9 mouse cellular contexts compared by ENCODE assay signal in genomic region chr9:73103880-73104198, GRCm38 (mm10). TPM values are rescaled to one million over a fixed set of nuclear protein-coding genes. Genes with fewer than 3 reads are reported as not detected.
DNase-seq lines count a peak whose midpoint lies in the region; ATAC-seq lines count a peak whose summit lies in the region.
"Had no signal": no experiment of that assay in that cellular context is flagged by ENCODE, and none has a peak within 500 bp of the region (broad histone marks: within the 10 kb centered on the region; RNA-seq: fewer than 3 reads in every experiment).

No protein-coding gene starts in this region.

- DNase-seq in embryo, embryonic 10.5 days (ENCODE audit: low spot score), result peak; percentile 19
- DNase-seq in embryo, embryonic 11 days, result no peak
- no peak for DNase-seq in lung, postnatal 14 days
- DNase-seq in liver, embryonic 11.5 days (ENCODE audit: low spot score), result no peak
- DNase-seq in cerebellum, postnatal 4 days (ENCODE audit: low spot score in 2 of 2), result no peak
- no peak for DNase-seq in right cerebral cortex, postnatal 14 days

- no peak; the same call in 1 of the 2 replicates for ATAC-seq in lung, embryonic 16.5 days (ENCODE audit: low read depth)
- ATAC-seq in liver, embryonic 11.5 days (replicated peaks; ENCODE audit: low FRiP score), result no peak
- ATAC-seq in stomach, embryonic 15.5 days (ENCODE audit: insufficient read depth, low FRiP score, low read depth), result no peak; the same call in 1 of the 2 replicates

- H3K27me3 ChIP-seq in lung, embryonic 16.5 days (ENCODE audit: control insufficient read depth, insufficient read depth, low read depth, low read length), result peaks cover 20% of the 10 kb centered on the region
- H3K27me3 ChIP-seq in liver, embryonic 11.5 days (replicated peaks; ENCODE audit: control insufficient read depth, insufficient read depth, low read length), result peaks cover 32% of the 10 kb centered on the region
- 0 out of 2 replicates have a peak, but pooled peaks cover 6% of the 10 kb centered on the region for H3K27me3 ChIP-seq in stomach, embryonic 15.5 days (replicated peaks)

- 21% methylated on average over 5 of the region's 5 CpGs for WGBS in lung, embryonic 16.5 days
- WGBS in liver, embryonic 11.5 days, result 41% methylated on average over 5 of the region's 5 CpGs
- 26% methylated on average over 5 of the region's 5 CpGs for WGBS in stomach, embryonic 15.5 days

- H3K27ac ChIP-seq in lung, embryonic 16.5 days (ENCODE audit: low read length), result no peak overlapping the region
- no peak overlapping the region for H3K27ac ChIP-seq in liver, embryonic 11.5 days (ENCODE audit: low read depth, low read length)
- no peak overlapping the region for H3K27ac ChIP-seq in stomach, embryonic 15.5 days

- no peaks in the 10 kb centered on the region for H3K36me3 ChIP-seq in lung, embryonic 16.5 days (ENCODE audit: control insufficient read depth, insufficient read depth, low read length)
- no peaks in the 10 kb centered on the region for H3K36me3 ChIP-seq in liver, embryonic 11.5 days (ENCODE audit: control insufficient read depth, insufficient read depth, low read length)
- no peaks in the 10 kb centered on the region for H3K36me3 ChIP-seq in stomach, embryonic 15.5 days

- peaks cover 5% of the 10 kb centered on the region for H3K4me1 ChIP-seq in lung, embryonic 16.5 days (replicated peaks; ENCODE audit: control insufficient read depth, insufficient read depth, low read length)
- peaks cover 5% of the 10 kb centered on the region; the same call in 1 of the 2 replicates for H3K4me1 ChIP-seq in liver, embryonic 11.5 days (replicated peaks; ENCODE audit: control insufficient read depth, insufficient read depth, low read length)
- peaks cover 11% of the 10 kb centered on the region for H3K4me1 ChIP-seq in stomach, embryonic 15.5 days

- H3K4me3 ChIP-seq in lung, embryonic 16.5 days (ENCODE audit: low read length), result peak overlapping the region; percentile 49
- H3K4me3 ChIP-seq in liver, embryonic 11.5 days (ENCODE audit: low read depth, low read length), result peak overlapping the region; percentile 48
- H3K4me3 ChIP-seq in stomach, embryonic 15.5 days (replicated peaks), result peak overlapping the region; percentile 45

- peak overlapping the region; percentile 67 for H3K9ac ChIP-seq in lung, embryonic 16.5 days (ENCODE audit: low read length)
- H3K9ac ChIP-seq in liver, embryonic 11.5 days (ENCODE audit: low read depth, low read length), result no peak overlapping the region
- 0 out of 2 replicates have a peak overlapping the region, but pooled peaks have one; percentile 6 for H3K9ac ChIP-seq in stomach, embryonic 15.5 days

- H3K4me2 ChIP-seq in lung, embryonic 16.5 days (ENCODE audit: low read depth, low read length), result peak overlapping the region; percentile 94
- peak overlapping the region; percentile 82 for H3K4me2 ChIP-seq in liver, embryonic 11.5 days
- H3K4me2 ChIP-seq in stomach, embryonic 15.5 days, result peak overlapping the region; percentile 94

- H3K9me3 ChIP-seq in lung, embryonic 16.5 days (ENCODE audit: control insufficient read depth, low read length), result no peaks in the 10 kb centered on the region
- H3K9me3 ChIP-seq in liver, embryonic 11.5 days (ENCODE audit: control insufficient read depth, low read length), result no peaks in the 10 kb centered on the region
- no peaks in the 10 kb centered on the region for H3K9me3 ChIP-seq in stomach, embryonic 15.5 days

RNA-seq across cellular contexts. Expression of gene Gm20509, which starts 1.6 kb away (rescaled TPM):
- not detected in 2 replicates for polyA plus RNA-seq in lung, embryonic 16.5 days (2015; fragmentation: Nextera tagmentation; extraction: Ambion mirVana)
- polyA plus RNA-seq in liver, embryonic 11.5 days (2014; fragmentation: Nextera tagmentation; extraction: Ambion mirVana), result not detected in 2 replicates
- polyA plus RNA-seq in stomach, embryonic 15.5 days (2015; fragmentation: Nextera tagmentation; extraction: Ambion mirVana), result not detected in 2 replicates
- polyA plus RNA-seq: spleen, adult 2 months had no signal

RNA-seq across cellular contexts. Expression of gene Khdc3, which starts 2.2 kb away (rescaled TPM):
- 0.15 TPM in 1 of 2 replicates, not detected in the other for polyA plus RNA-seq in lung, embryonic 16.5 days (2015; fragmentation: Nextera tagmentation; extraction: Ambion mirVana)
- not detected in 2 replicates for polyA plus RNA-seq in liver, embryonic 11.5 days (2014; fragmentation: Nextera tagmentation; extraction: Ambion mirVana)
- 0.13 and 0.44 TPM in 2 replicates for polyA plus RNA-seq in stomach, embryonic 15.5 days (2015; fragmentation: Nextera tagmentation; extraction: Ambion mirVana)

RNA-seq across cellular contexts. Expression of gene Rsl24d1, which starts 9.4 kb away (rescaled TPM):
- 88.0 and 91.7 TPM in 2 replicates for polyA plus RNA-seq in lung, embryonic 16.5 days (2015; fragmentation: Nextera tagmentation; extraction: Ambion mirVana)
- 156 and 157 TPM in 2 replicates for polyA plus RNA-seq in liver, embryonic 11.5 days (2014; fragmentation: Nextera tagmentation; extraction: Ambion mirVana)
- polyA plus RNA-seq in stomach, embryonic 15.5 days (2015; fragmentation: Nextera tagmentation; extraction: Ambion mirVana), result 94.1 and 94.7 TPM in 2 replicates

RNA-seq across cellular contexts. Expression of gene Rab27a, which starts 59.2 kb away (rescaled TPM):
- 11.1 and 13.2 TPM in 2 replicates for polyA plus RNA-seq in lung, embryonic 16.5 days (2015; fragmentation: Nextera tagmentation; extraction: Ambion mirVana)
- polyA plus RNA-seq in liver, embryonic 11.5 days (2014; fragmentation: Nextera tagmentation; extraction: Ambion mirVana), result 3.0 and 3.5 TPM in 2 replicates
- polyA plus RNA-seq in stomach, embryonic 15.5 days (2015; fragmentation: Nextera tagmentation; extraction: Ambion mirVana), result 15.8 and 16.8 TPM in 2 replicates
